Mouse (Mus musculus): Measurements from ENCODE around the gene Cd28. TPM values are rescaled to one million over a fixed set of nuclear protein-coding genes. Genes with fewer than 3 reads are reported as not detected.

The Cd28 gene
- total RNA-seq (2023): 0.91 to 1.6 TPM (median 1.2 TPM) in 4 replicates

GRCm38 (mm10) chr1:60716567-60716966 is at the start of gene Cd28:
Gene Cd28 (plus strand): TSS chr1:60716800.

Other genes with a start within 250 kb of the Cd28 start
- gene Raph1, start 149.7 kb upstream of the Cd28 start, total RNA-seq (2023): 0.52 to 1.8 TPM (median 1.2 TPM) in 4 replicates
- 1.0 to 2.1 TPM (median 1.5 TPM) in 4 replicates for gene Ctla4, start 170.2 kb downstream of the Cd28 start, total RNA-seq (2023)